Mouse (Mus musculus): ENCODE results near the gene Gcgr.

- TF ChIP-seq POLR2A (IDR thresholded peaks at IDR 0.05; ENCODE audit: control insufficient read depth, low read depth, low read length): no peak
- no peak for TF ChIP-seq CTCF (IDR thresholded peaks at IDR 0.05; ENCODE audit: control insufficient read depth, insufficient read depth, insufficient replicate concordance, low read depth, low read length)
Measured at GRCm38 (mm10) chr11:120520967-120521540, 9.4 kb upstream of the Gcgr start.
